Mouse (Mus musculus): ENCODE results near the gene Uap1l1. TPM values are rescaled to one million over a fixed set of nuclear protein-coding genes. Genes with fewer than 3 reads are reported as not detected.
A peak's percentile ranks its signal among the peaks of the same experiment; 100 is the strongest.

Gene Uap1l1
- total and polyA plus RNA-seq, 3 experiments: 22.8 to 56.4 (median 53.9) TPM

- TF ChIP-seq GATA1 (IDR thresholded peaks at IDR 0.05; ENCODE audit: borderline replicate concordance, low read length) (no peak), TAL1 (conservative IDR thresholded peaks at IDR 0.05; ENCODE audit: low read depth, low read length) (no peak), POLR2AphosphoS5 (IDR thresholded peaks at IDR 0.05; ENCODE audit: insufficient replicate concordance, low read depth, low read length) (no peak), CTCF (IDR thresholded peaks at IDR 0.05; ENCODE audit: low read depth, low read length) (0 out of 2 replicates have a peak, but pooled peaks have one; percentile 27), GATA2 (IDR thresholded peaks at IDR 0.05; ENCODE audit: borderline replicate concordance, low read depth, low read length) (no peak)
- H3K4me3 ChIP-seq (ENCODE audit: low read depth, low read length): no peak overlapping the region
Observed at GRCm38 (mm10) chr2:25328440-25328839, 37.0 kb downstream of the Uap1l1 start.

GRCm38 (mm10) chr2:25326036-25326435 lies 39.4 kb downstream of the Uap1l1 start:
- Histone ChIP-seq H3K9me3 (replicated peaks) (no peaks in the 10 kb centered on the region), H3K27me3 (ENCODE audit: insufficient read depth, low read length) (peaks cover 18% of the 10 kb centered on the region), H3K4me3 (ENCODE audit: low read depth, low read length) (no peak overlapping the region), H3K36me3 (replicated peaks) (no peaks in the 10 kb centered on the region), H3K4me1 (ENCODE audit: insufficient read depth, low read depth, low read length) (peaks cover 2% of the 10 kb centered on the region)
- ATAC-seq (ENCODE audit: extremely low read depth, insufficient number of reproducible peaks, low FRiP score, poor library complexity, severe bottlenecking) (no peak), DNase-seq (ENCODE audit: low spot score) (no peak)
- no peak for TF ChIP-seq TAL1 (conservative IDR thresholded peaks at IDR 0.05; ENCODE audit: low read depth, low read length)
- TF ChIP-seq GATA2 (IDR thresholded peaks at IDR 0.05; ENCODE audit: borderline replicate concordance, low read depth, low read length): no peak
- TF ChIP-seq CTCF (IDR thresholded peaks at IDR 0.05; ENCODE audit: low read depth, low read length): no peak
- no peak for TF ChIP-seq GATA1 (IDR thresholded peaks at IDR 0.05; ENCODE audit: borderline replicate concordance, low read length)
- TF ChIP-seq POLR2AphosphoS5 (IDR thresholded peaks at IDR 0.05; ENCODE audit: insufficient replicate concordance, low read depth, low read length): no peak

More at GRCm38 (mm10) chr2:25328440-25328839, 37.0 kb downstream of the Uap1l1 start:
- H3K4me1 ChIP-seq (ENCODE audit: insufficient read depth, low read depth, low read length): peaks cover 14% of the 10 kb centered on the region
- peaks cover under 1% of the 10 kb centered on the region for H3K36me3 ChIP-seq (replicated peaks)
- no peak for DNase-seq (ENCODE audit: low spot score)
- peaks cover 7% of the 10 kb centered on the region for H3K27me3 ChIP-seq (ENCODE audit: insufficient read depth, low read length)
- no peaks in the 10 kb centered on the region for H3K9me3 ChIP-seq (replicated peaks)
- no peak for ATAC-seq (ENCODE audit: extremely low read depth, insufficient number of reproducible peaks, low FRiP score, poor library complexity, severe bottlenecking)

- TF ChIP-seq POLR2AphosphoS5 (IDR thresholded peaks at IDR 0.05; ENCODE audit: insufficient replicate concordance, low read depth, low read length): no peak
- TF ChIP-seq GATA1 (IDR thresholded peaks at IDR 0.05; ENCODE audit: borderline replicate concordance, low read length): no peak
- no peak for TF ChIP-seq CTCF (IDR thresholded peaks at IDR 0.05; ENCODE audit: low read depth, low read length)
- TF ChIP-seq GATA2 (IDR thresholded peaks at IDR 0.05; ENCODE audit: borderline replicate concordance, low read depth, low read length): no peak
- TF ChIP-seq TAL1 (conservative IDR thresholded peaks at IDR 0.05; ENCODE audit: low read depth, low read length): no peak
- ATAC-seq (ENCODE audit: extremely low read depth, insufficient number of reproducible peaks, low FRiP score, poor library complexity, severe bottlenecking): no peak
- Histone ChIP-seq H3K9me3 (replicated peaks) (peaks cover 8% of the 10 kb centered on the region), H3K36me3 (replicated peaks) (no peaks in the 10 kb centered on the region), H3K4me3 (ENCODE audit: low read depth, low read length) (no peak overlapping the region), H3K4me1 (ENCODE audit: insufficient read depth, low read depth, low read length) (peaks cover 14% of the 10 kb centered on the region), H3K27me3 (ENCODE audit: insufficient read depth, low read length) (peaks cover 31% of the 10 kb centered on the region)
- no peak for DNase-seq (ENCODE audit: low spot score)
Observed at GRCm38 (mm10) chr2:25320084-25320483, 45.4 kb downstream of the Uap1l1 start.

GRCm38 (mm10) chr2:25318971-25319773 lies 46.3 kb downstream of the Uap1l1 start, which contains the start of gene Grin1:
Grin1 (minus strand) TSS chr2:25319187.
- Histone ChIP-seq H3K27me3 (ENCODE audit: insufficient read depth, low read length) (peaks cover 32% of the 10 kb centered on the region), H3K4me3 (ENCODE audit: low read depth, low read length) (peak within 1 kb of the TSS; percentile 34; the same call in 1 of the 2 replicates), H3K9me3 (replicated peaks) (peaks cover 8% of the 10 kb centered on the region), H3K36me3 (replicated peaks) (no peaks in the 10 kb centered on the region), H3K4me1 (ENCODE audit: insufficient read depth, low read depth, low read length) (peaks cover 14% of the 10 kb centered on the region)
- ATAC-seq (ENCODE audit: extremely low read depth, insufficient number of reproducible peaks, low FRiP score, poor library complexity, severe bottlenecking) (no peak), DNase-seq (ENCODE audit: low spot score) (peak; percentile 25)
- no peak for TF ChIP-seq CTCF (IDR thresholded peaks at IDR 0.05; ENCODE audit: low read depth, low read length)
- TF ChIP-seq GATA1 (IDR thresholded peaks at IDR 0.05; ENCODE audit: borderline replicate concordance, low read length): no peak
- TF ChIP-seq TAL1 (conservative IDR thresholded peaks at IDR 0.05; ENCODE audit: low read depth, low read length): no peak
- TF ChIP-seq POLR2AphosphoS5 (IDR thresholded peaks at IDR 0.05; ENCODE audit: insufficient replicate concordance, low read depth, low read length): no peak
- TF ChIP-seq GATA2 (IDR thresholded peaks at IDR 0.05; ENCODE audit: borderline replicate concordance, low read depth, low read length): no peak

GRCm38 (mm10) chr2:25318119-25318966 lies 47.1 kb downstream of the Uap1l1 start:
- DNase-seq (ENCODE audit: low spot score): no peak
- Histone ChIP-seq H3K4me1 (ENCODE audit: insufficient read depth, low read depth, low read length) (peaks cover 14% of the 10 kb centered on the region), H3K9me3 (replicated peaks) (peaks cover 8% of the 10 kb centered on the region), H3K36me3 (replicated peaks) (no peaks in the 10 kb centered on the region), H3K4me3 (ENCODE audit: low read depth, low read length) (peak overlapping the region; percentile 34; the same call in 1 of the 2 replicates), H3K27me3 (ENCODE audit: insufficient read depth, low read length) (peaks cover 31% of the 10 kb centered on the region)
- TF ChIP-seq GATA2 (IDR thresholded peaks at IDR 0.05; ENCODE audit: borderline replicate concordance, low read depth, low read length): no peak
- TF ChIP-seq CTCF (IDR thresholded peaks at IDR 0.05; ENCODE audit: low read depth, low read length): no peak
- TF ChIP-seq TAL1 (conservative IDR thresholded peaks at IDR 0.05; ENCODE audit: low read depth, low read length): no peak
- no peak for TF ChIP-seq POLR2AphosphoS5 (IDR thresholded peaks at IDR 0.05; ENCODE audit: insufficient replicate concordance, low read depth, low read length)
- no peak for TF ChIP-seq GATA1 (IDR thresholded peaks at IDR 0.05; ENCODE audit: borderline replicate concordance, low read length)
- no peak for ATAC-seq (ENCODE audit: extremely low read depth, insufficient number of reproducible peaks, low FRiP score, poor library complexity, severe bottlenecking)

Data from G1E (cell line).